Mouse (Mus musculus) liver, embryonic 14.5 days (tissue): ENCODE measurements around the gene Myo18b.

Source experiments
- CTCF ChIP-seq: IDR thresholded peaks from 2 replicates; pipeline ENCODE4 v1.5.1; 2016; ENCODE audit warnings: antibody characterized with exemption, low read depth, control low read depth
- EP300 ChIP-seq: IDR thresholded peaks from 2 replicates; pipeline ENCODE4 v1.6.1; 2016; ENCODE audit warnings: antibody characterized with exemption, low read depth

DNA sequence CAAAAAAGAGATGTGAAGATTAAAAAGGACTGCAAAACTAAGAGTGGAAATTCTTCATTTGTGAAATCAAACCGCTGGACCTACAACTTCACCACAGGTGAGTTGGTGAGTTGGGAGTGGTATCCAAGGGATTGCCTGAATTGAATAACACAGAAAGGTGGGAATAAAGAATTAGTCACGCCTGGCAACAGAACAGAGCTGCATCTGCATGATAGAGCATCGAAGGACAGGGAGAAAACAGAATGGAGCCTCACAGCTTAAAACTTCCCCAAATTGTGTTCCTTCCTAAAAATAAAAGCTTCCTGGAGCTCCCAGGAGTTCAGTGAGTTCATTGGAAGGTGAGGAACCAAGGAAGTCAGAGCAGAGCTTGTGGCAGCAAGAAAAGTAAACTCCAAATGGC lies 73.7 kb downstream of the Myo18b start:
- TF ChIP-seq CTCF = no peak
- no peak for TF ChIP-seq EP300
